Mouse (Mus musculus) hindbrain, postnatal 0 days (tissue): Measurements from ENCODE around the gene Mipep. TPM values are rescaled to one million over a fixed set of nuclear protein-coding genes. Genes with fewer than 3 reads are reported as not detected.
A peak's percentile ranks its signal among the peaks of the same experiment; 100 is the strongest.

Experiments
- ATAC-seq: fragments of 200-750 bp; cut with Nextera tagmentation; 2 replicates; pipeline ENCODE4 v1.8.0; 2017; ENCODE audit warnings: mild to moderate bottlenecking, moderate TSS enrichment, moderate library complexity
- DNase-seq: peaks from one replicate; pipeline ENCODE4 v3.0.0-alpha.2; 2015; ENCODE audit warnings: low spot score
- H3K27ac ChIP-seq: fragments of 300-500 bp; sonication (generic); 2 replicates; pipeline ENCODE4 v1.5.1; 2014; ENCODE audit warnings: mild to moderate bottlenecking
- H3K27me3 ChIP-seq: fragments of 300-500 bp; sonication (generic); 2 replicates; pipeline ENCODE4 v1.6.1; 2014; ENCODE audit warnings: low read length, mixed read lengths; ENCODE audit not compliant: insufficient read depth
- H3K36me3 ChIP-seq: fragments of 300-500 bp; sonication (generic); 2 replicates; pipeline ENCODE4 v1.6.1; 2014; ENCODE audit warnings: low read length, mixed read lengths; ENCODE audit not compliant: insufficient read depth
- H3K4me1 ChIP-seq: fragments of 300-500 bp; sonication (generic); 2 replicates; pipeline ENCODE4 v1.6.1; 2014; ENCODE audit warnings: antibody characterized with exemption, low read length, mixed read lengths; ENCODE audit not compliant: insufficient read depth
- H3K4me2 ChIP-seq: fragments of 300-500 bp; sonication (generic); 2 replicates; pipeline ENCODE4 v1.6.1; 2014; ENCODE audit warnings: low read depth, mild to moderate bottlenecking, low read length, moderate library complexity, mixed read lengths
- H3K4me3 ChIP-seq: fragments of 300-500 bp; sonication (generic); 2 replicates; pipeline ENCODE4 v1.5.1; 2014; ENCODE audit warnings: low read length
- H3K9ac ChIP-seq: fragments of 300-500 bp; sonication (generic); replicated peaks from 2 replicates; pipeline ENCODE4 v1.6.1; 2014; ENCODE audit warnings: mild to moderate bottlenecking, low read length, moderate library complexity, mixed read lengths
- H3K9me3 ChIP-seq: fragments of 300-500 bp; sonication (generic); 2 replicates; pipeline ENCODE4 v1.6.1; 2016; ENCODE audit warnings: low read length, mixed read lengths
- CTCF ChIP-seq: IDR thresholded peaks from 2 replicates; pipeline ENCODE4 v1.5.1; 2016; ENCODE audit warnings: antibody characterized with exemption, control low read depth, low read depth
- WGBS: fragments of 180-500 bp; shearing (Covaris S2); extraction: QIAGEN DNeasy Blood & Tissue Kit; methylation state at CpG from one replicate; pipeline ENCODE4 v1.1.7; 2014; 5-methylcytosine and 5-hydroxymethylcytosine counted together
- polyA plus RNA-seq: library from polyadenylated mRNA; unstranded; fragments of >200 nt; fragmentation: Nextera tagmentation; extraction: Ambion mirVana; gene quantifications from 2 replicates; pipeline ENCODE4 v1.2.1, GENCODE M21; 2015
- total RNA-seq: library from RNA; depleted of rRNA; stranded (reverse); fragments of >200 nt; gene quantifications from 2 replicates; pipeline ENCODE4 v1.2.3, GENCODE M21; 2014; rRNA removed

Gene Mipep
- total RNA-seq = 31.7 and 33.1 TPM in 2 replicates
- polyA plus RNA-seq = 15.7 and 17.5 TPM in 2 replicates

DNA sequence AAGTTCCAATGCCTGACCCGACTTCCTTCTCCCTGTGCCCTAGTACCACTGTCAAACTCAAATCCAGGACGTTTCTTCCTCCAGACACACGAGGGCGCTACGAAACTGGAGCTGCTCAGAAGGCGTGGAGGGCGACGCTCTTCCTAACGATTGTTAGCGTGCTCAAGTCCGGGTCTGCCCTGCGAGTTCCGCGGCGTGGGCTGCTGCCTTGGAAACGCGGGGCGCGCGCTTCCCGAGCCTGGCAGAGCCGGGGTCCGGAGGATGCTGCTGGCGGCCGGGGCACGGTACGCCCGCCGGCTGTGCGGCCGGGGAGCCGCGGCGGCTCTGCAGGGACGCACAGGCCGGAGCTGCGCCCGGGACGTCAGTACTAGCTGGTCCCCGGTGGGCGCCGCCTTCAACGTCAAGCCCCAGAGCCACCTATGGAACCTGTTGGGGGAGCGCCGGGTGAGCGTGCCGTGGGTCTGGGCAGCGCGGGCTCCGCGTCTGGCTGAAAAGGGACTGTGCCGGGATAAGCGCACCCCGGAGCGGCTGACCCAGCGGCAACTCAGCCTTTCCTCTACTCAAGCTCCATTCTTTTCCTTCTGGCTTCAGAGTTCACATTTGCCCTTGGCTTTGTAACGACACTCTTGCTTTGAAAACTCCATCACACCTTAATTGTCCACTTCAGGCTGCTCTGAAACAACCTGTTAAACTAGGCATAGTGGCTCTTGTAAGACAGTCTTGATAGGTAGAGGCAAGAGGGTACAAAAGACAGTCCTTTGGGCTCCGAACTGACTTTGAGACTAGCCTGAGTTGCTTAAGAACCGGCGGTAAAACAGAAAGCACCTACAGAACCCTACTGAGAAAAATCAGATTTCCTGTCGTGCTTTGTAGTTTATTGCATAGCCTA is at the start of gene Mipep:
Gene Mipep (plus strand): TSS at position 147 of the 889 bp plus-strand sequence.
- WGBS = 1% methylated on average over 61 of the region's 61 CpGs

DNA sequence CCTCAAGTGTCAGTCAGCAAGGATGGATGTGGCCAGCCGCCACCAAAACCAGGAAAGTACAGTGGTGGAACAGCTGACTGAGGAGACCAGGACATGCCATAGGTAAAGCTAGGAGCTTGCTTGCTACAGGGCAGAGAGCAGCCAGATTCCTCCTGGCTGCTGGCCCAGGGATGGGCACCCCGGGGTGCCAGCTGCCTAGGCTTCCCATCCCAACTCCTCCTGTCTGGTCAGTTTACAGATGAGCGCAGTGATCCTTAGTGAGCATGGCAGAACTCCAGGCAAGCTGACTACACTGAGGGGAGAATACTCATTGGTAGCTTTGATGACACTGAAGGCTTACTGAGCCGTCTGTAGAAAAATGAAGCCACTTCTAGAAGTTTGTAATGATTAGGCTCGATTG is 49.2 kb upstream of the Mipep start:
- ATAC-seq = 0 out of 2 replicates have a peak, but pooled peaks have one; percentile 30
- H3K4me1 ChIP-seq = peaks cover 32% of the 10 kb centered on the region
- no peaks in the 10 kb centered on the region for H3K27me3 ChIP-seq
- H3K4me2 ChIP-seq = no peak overlapping the region
- peak overlapping the region; percentile 58; the same call in 1 of the 2 replicates for H3K27ac ChIP-seq
- H3K9me3 ChIP-seq = no peaks in the 10 kb centered on the region
- H3K9ac ChIP-seq = no peak overlapping the region
- H3K4me3 ChIP-seq = no peak overlapping the region
- WGBS = 36% methylated on average over 5 of the region's 5 CpGs
- no peak for TF ChIP-seq CTCF
- DNase-seq = peak; percentile 76
- H3K36me3 ChIP-seq = no peaks in the 10 kb centered on the region

More for the DNA sequence above, at the start of gene Mipep:
- DNase-seq = peak; percentile 95
- Histone ChIP-seq H3K4me3 (peak within 1 kb of the TSS; percentile 68), H3K4me2 (peak within 1 kb of the TSS; percentile 80), H3K27me3 (no peaks in the 10 kb centered on the region), H3K4me1 (0 out of 2 replicates have a peak, but pooled peaks cover 5% of the 10 kb centered on the region), H3K36me3 (no peaks in the 10 kb centered on the region), H3K9me3 (no peaks in the 10 kb centered on the region), H3K27ac (peak within 1 kb of the TSS; percentile 64), H3K9ac (peak within 1 kb of the TSS; percentile 65)
- peak; percentile 93 for TF ChIP-seq CTCF
- ATAC-seq = peak; percentile 93

DNA sequence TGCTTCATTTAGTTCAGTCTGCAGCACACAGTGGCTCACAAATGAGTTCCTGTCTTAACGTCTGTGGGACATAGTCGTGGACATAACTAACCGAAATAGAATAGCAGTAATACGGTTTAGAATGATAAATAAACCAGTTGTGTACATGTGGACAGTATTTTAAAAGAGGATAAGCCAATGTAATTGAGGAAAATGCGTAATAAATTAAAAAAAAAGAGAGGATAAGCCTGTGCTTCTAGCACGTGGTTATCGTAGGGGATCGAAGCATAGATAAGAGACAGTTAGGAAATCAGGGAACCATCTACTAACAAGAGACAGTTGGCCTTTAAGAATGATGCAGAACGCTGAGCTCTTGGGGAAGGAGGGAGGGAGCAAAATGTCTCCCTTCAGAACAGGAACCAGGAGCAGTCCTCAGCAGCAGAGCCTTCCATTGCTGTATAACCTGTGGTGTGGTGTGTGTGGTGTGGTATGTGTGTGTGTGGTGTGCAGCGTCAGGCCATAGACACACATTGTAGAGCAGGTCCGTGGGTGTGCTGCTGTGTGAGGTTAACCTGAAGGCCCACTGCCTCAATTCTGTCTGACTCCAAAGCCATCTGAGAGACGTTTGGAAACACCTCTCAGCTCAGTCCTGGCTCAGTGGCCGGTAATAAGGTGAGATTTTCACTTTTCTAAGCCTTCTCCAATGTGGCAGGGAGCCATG is 48.4 kb upstream of the Mipep start:
- H3K9me3 ChIP-seq = no peaks in the 10 kb centered on the region
- H3K4me2 ChIP-seq = no peak overlapping the region
- no peak overlapping the region for H3K9ac ChIP-seq
- H3K36me3 ChIP-seq = no peaks in the 10 kb centered on the region
- no peak for TF ChIP-seq CTCF
- no peaks in the 10 kb centered on the region for H3K27me3 ChIP-seq
- no peak for DNase-seq
- no peak for ATAC-seq
- no peak overlapping the region for H3K4me3 ChIP-seq
- H3K4me1 ChIP-seq = peaks cover 35% of the 10 kb centered on the region
- WGBS = 52% methylated on average over 13 of the region's 13 CpGs
- peak overlapping the region; percentile 58; the same call in 1 of the 2 replicates for H3K27ac ChIP-seq

DNA sequence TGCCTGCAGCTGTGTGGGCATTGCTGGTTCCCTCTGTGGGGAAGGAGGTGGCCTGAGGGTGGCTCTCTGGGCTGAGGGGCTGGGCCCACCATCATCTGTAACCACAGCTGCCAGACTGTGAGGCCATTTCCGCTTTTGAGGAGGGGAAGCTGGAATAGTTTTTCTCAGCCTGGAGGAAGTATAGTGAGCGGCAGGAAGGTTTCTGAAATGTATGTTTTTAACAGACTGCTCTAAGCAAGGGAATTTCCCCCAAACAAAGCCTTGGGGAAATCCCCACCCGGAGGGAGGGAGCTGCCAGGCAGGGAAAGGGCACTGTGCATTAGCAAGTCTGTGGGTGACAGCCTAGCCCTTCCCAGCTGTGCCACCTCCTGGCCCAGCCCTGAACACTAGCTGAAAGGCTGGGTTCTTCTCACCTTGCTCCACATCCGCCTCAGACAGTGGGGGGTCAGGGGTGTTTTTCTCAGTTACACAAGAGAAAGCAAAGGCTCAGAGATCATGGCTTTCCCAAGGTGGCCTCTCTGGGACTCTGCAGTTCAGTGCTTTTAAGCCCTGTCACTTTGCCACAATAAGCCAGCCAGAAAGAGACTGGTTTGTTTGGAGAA is 47.7 kb upstream of the Mipep start:
- WGBS = 16% methylated on average over 4 of the region's 4 CpGs
- H3K27ac ChIP-seq = peak overlapping the region; percentile 58
- H3K27me3 ChIP-seq = no peaks in the 10 kb centered on the region
- DNase-seq (peak; percentile 24), ATAC-seq (peak; percentile 22; the same call in 1 of the 2 replicates)
- H3K4me1 ChIP-seq = peaks cover 39% of the 10 kb centered on the region
- H3K4me3 ChIP-seq = no peak overlapping the region
- no peak overlapping the region for H3K4me2 ChIP-seq
- H3K9ac ChIP-seq = no peak overlapping the region
- no peak for TF ChIP-seq CTCF
- no peaks in the 10 kb centered on the region for H3K9me3 ChIP-seq
- H3K36me3 ChIP-seq = no peaks in the 10 kb centered on the region

DNA sequence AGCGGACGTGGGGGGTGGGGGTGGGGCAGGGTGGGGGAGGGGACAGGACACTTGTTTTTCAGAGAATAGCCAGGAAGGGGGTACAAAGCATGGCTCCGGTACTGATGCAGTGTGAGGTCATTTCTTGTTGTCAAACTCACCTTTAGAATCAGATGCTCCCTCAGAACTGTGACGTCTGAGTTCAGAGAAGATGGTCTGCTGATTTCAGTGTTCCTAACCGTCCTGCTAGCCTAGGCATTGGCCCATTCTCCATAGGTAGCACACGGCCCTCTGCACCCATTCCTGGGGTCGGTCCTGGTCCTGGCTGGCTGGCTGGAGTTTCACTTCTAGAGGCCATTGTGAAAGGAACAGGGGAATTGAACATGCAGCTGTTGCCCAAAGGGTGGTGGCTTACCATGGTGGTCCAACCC is 47.2 kb upstream of the Mipep start:
- no peak for DNase-seq
- Histone ChIP-seq H3K4me3 (no peak overlapping the region), H3K4me1 (peaks cover 42% of the 10 kb centered on the region), H3K9ac (no peak overlapping the region), H3K9me3 (no peaks in the 10 kb centered on the region), H3K4me2 (no peak overlapping the region), H3K27ac (peak overlapping the region; percentile 58; the same call in 1 of the 2 replicates), H3K27me3 (no peaks in the 10 kb centered on the region), H3K36me3 (no peaks in the 10 kb centered on the region)
- WGBS = 20% methylated on average over 7 of the region's 7 CpGs
- TF ChIP-seq CTCF = no peak
- ATAC-seq = no peak

DNA sequence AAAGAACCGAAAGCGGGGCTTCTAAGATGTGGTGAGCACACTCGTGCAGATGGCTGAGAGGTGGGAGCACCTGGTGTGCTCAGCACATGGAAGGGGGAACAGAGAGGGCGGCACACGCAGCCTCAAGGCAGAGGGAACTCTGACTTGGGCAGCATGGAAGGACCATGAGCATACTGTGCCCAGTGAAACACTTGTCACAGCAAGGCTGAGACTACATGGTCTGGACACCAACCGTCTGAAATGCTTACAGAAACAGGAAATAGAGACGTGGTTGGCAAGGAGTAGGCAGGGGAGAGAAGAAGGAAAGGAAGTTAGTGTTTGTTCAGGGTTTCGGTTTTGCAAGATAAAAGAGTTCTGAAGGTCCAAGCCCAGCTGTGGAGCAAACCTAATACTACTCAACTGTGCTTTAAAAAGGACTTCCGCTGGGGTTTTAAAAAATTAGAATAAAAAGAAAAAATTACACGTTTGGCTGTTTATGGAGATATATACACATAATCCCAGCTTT is 45.9 kb upstream of the Mipep start:
- WGBS = 63% methylated on average over 10 of the region's 10 CpGs
- TF ChIP-seq CTCF = no peak
- Histone ChIP-seq H3K27me3 (no peaks in the 10 kb centered on the region), H3K9ac (no peak overlapping the region), H3K9me3 (no peaks in the 10 kb centered on the region), H3K4me2 (no peak overlapping the region), H3K36me3 (no peaks in the 10 kb centered on the region), H3K27ac (peak overlapping the region; percentile 7; the same call in 1 of the 2 replicates), H3K4me1 (peaks cover 33% of the 10 kb centered on the region), H3K4me3 (no peak overlapping the region)
- ATAC-seq (no peak), DNase-seq (no peak)
